Mouse (Mus musculus) lung, embryonic 16.5 days (tissue): ENCODE results near the gene Adamts13. TPM values are rescaled to one million over a fixed set of nuclear protein-coding genes. Genes with fewer than 3 reads are reported as not detected.
A peak's percentile ranks its signal among the peaks of the same experiment; 100 is the strongest.

ENCODE experiments used
- ATAC-seq: fragments of 200-750 bp; cut with Nextera tagmentation; 2 replicates; pipeline ENCODE4 v1.8.0; 2017; ENCODE audit warnings: low read depth, mild to moderate bottlenecking, moderate library complexity
- H3K27ac ChIP-seq: fragments of 300-500 bp; sonication (generic); 2 replicates; pipeline ENCODE4 v1.5.1; 2014; ENCODE audit warnings: mild to moderate bottlenecking, control low read depth, low read length
- H3K27me3 ChIP-seq: fragments of 300-500 bp; sonication (generic); 2 replicates; pipeline ENCODE4 v1.6.1; 2014; ENCODE audit warnings: low read depth, low read length, mixed read lengths; ENCODE audit not compliant: control insufficient read depth, insufficient read depth
- H3K36me3 ChIP-seq: fragments of 300-500 bp; sonication (generic); 2 replicates; pipeline ENCODE4 v1.6.1; 2014; ENCODE audit warnings: low read length; ENCODE audit not compliant: control insufficient read depth, insufficient read depth
- H3K4me1 ChIP-seq: fragments of 300-500 bp; sonication (generic); replicated peaks from 2 replicates; pipeline ENCODE4 v1.6.1; 2014; ENCODE audit warnings: low read length, mixed read lengths; ENCODE audit not compliant: control insufficient read depth, insufficient read depth
- H3K4me2 ChIP-seq: fragments of 300-500 bp; sonication (generic); 2 replicates; pipeline ENCODE4 v1.6.1; 2014; ENCODE audit warnings: low read depth, low read length, control low read depth
- H3K4me3 ChIP-seq: fragments of 300-500 bp; sonication (generic); 2 replicates; pipeline ENCODE4 v1.5.1; 2014; ENCODE audit warnings: mild to moderate bottlenecking, low read length, control low read depth
- H3K9ac ChIP-seq: fragments of 300-500 bp; sonication (generic); 2 replicates; pipeline ENCODE4 v1.6.1; 2014; ENCODE audit warnings: low read length, control low read depth
- H3K9me3 ChIP-seq: fragments of 300-500 bp; sonication (generic); 2 replicates; pipeline ENCODE4 v1.6.1; 2016; ENCODE audit warnings: low read length; ENCODE audit not compliant: control insufficient read depth
- WGBS: fragments of 180-500 bp; shearing (Covaris S2); extraction: QIAGEN DNeasy Blood & Tissue Kit; methylation state at CpG from one replicate; pipeline ENCODE4 v1.1.7; 2014; 5-methylcytosine and 5-hydroxymethylcytosine counted together
- polyA plus RNA-seq: library from polyadenylated mRNA; unstranded; fragments of >200 nt; fragmentation: Nextera tagmentation; extraction: Ambion mirVana; gene quantifications from 2 replicates; pipeline ENCODE4 v1.2.1, GENCODE M21; 2015

Gene Adamts13
- 0.08 and 0.20 TPM in 2 replicates for polyA plus RNA-seq

DNA sequence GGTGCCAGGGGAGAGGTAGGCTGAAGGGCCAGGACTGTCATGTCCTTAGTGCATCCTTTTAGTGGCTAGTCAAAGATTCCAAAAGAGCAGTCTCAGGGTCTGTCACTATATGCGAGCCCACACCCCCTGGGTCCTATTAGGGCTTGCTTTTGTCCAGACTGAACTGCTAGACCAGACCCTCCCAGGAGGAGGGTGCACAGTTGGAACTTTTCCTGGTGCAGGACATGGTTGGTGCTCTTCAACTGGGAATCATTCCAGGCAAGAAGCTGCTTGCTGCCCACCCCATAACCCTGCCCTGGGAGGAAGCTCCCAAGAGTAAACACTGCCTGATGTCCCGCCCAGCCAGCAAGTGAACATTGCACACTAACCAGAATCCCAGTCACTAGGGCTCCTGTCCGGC, at the start of gene Adamts13:
Adamts13 (plus strand) TSS at position 301 of the 400 bp plus-strand sequence.
- Histone ChIP-seq H3K36me3 (no peaks in the 10 kb centered on the region), H3K9ac (no peak within 1 kb of the TSS), H3K27ac (no peak within 1 kb of the TSS), H3K27me3 (no peaks in the 10 kb centered on the region), H3K4me3 (no peak within 1 kb of the TSS), H3K9me3 (no peaks in the 10 kb centered on the region), H3K4me2 (no peak within 1 kb of the TSS), H3K4me1 (0 out of 2 replicates have a peak, but pooled peaks cover 2% of the 10 kb centered on the region)
- WGBS: 46% methylated on average over 3 of the region's 3 CpGs
- no peak for ATAC-seq

DNA sequence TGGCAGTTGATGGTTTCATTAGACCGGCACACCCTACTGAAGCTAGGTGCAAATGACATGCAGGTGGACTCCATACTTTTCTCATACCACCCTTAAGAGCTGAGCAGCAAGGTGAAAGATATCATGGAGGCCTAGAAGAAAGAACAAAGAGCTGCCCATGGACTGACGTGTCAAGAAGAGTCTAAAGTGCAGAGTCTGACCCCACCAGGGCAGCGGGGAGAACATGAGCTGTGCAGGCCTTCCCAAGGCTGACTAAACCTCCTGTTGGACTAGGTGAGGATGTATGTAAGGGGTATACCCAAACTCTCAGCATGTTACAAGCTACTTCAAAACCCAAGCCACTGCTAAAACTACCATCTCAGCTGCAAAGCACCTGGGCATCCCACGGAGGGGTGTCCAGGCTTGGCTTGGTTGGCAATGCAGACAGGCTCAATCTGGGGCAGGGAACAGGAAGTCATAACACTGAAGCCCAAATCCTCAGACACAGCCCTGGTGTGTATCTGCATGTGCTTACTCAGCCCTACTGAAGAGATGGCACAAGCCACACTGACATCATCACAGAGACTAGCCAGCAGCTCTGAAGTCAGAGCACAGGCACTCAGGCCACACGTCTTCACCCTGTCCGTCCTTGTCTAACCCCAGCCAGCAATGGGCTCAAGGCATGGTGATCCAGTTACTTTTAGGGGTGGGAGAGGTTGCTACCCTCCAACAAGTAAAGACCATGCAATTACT, 45.3 kb upstream of the Adamts13 start:
- no peaks in the 10 kb centered on the region for H3K9me3 ChIP-seq
- H3K4me1 ChIP-seq: peaks cover 11% of the 10 kb centered on the region
- no peak overlapping the region for H3K9ac ChIP-seq
- no peak overlapping the region for H3K4me3 ChIP-seq
- H3K27me3 ChIP-seq: no peaks in the 10 kb centered on the region
- ATAC-seq: no peak
- 83% methylated on average over 6 of the region's 6 CpGs for WGBS
- H3K36me3 ChIP-seq: peaks cover 38% of the 10 kb centered on the region
- H3K4me2 ChIP-seq: no peak overlapping the region
- H3K27ac ChIP-seq: no peak overlapping the region

DNA sequence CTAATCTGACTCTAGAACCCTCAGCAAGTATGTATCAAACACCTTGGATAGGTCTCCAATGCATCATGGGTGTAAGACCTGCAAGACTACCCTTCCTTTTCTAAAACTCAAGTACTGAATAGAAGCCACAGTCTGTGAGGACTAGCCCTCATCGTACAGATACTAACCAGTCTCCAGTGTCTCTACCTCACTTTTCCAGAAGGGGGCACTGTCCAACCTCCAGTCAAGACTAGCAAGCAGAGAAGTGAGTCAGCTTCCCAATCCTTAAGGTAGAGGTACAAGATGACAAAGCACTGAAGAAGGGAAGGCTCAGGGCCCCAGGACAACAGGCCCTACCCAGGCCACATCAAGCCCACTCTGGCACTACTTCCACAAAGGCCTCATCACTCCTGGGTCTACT, 42.8 kb upstream of the Adamts13 start:
- WGBS: 20% methylated on average over 1 of the region's 1 CpGs
- H3K9ac ChIP-seq: no peak overlapping the region
- peaks cover 21% of the 10 kb centered on the region for H3K36me3 ChIP-seq
- H3K27ac ChIP-seq: no peak overlapping the region
- H3K4me2 ChIP-seq: no peak overlapping the region
- H3K4me3 ChIP-seq: no peak overlapping the region
- peaks cover 13% of the 10 kb centered on the region for H3K4me1 ChIP-seq
- H3K9me3 ChIP-seq: no peaks in the 10 kb centered on the region
- ATAC-seq: no peak
- H3K27me3 ChIP-seq: no peaks in the 10 kb centered on the region

DNA sequence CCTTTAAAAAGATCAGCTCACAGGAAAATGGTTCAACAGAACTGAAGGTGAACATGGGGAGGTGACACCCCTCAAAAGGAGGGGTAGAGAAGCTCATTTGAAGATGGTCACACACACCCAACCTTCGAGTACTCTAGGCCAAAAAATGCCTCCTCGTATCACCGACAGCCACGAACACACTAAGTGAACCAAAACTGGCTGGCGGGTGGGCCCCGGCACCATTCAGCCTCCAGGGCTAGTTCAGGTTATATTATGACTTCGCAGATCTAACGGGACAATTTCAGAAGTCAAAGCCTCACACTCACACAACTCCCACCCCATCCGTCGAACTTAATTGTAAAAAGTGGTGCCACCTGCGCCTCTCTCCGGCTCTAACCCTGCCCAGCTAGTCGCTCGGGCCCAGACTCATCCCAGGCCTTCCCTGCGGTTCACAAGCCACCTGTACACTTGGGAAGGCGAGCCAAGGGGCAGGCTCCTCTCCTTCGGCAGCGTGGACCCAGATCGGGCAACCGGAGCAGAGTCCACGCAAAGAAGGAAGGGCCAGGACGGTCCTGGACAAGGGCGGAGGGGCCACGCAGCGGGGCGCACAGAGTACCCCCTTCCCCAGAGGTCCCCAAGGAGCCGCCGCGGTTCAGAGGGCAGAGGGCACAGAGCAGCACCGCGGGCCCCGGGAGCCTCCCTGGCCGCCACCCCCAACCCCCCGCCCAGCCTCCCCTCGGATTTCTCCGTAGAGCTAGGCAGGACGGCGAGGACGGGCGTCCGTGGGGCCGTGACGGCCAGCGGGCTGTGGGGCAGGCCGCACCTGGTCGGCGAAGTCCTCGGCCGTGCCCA, 40.5 kb upstream of the Adamts13 start:
- Histone ChIP-seq H3K27me3 (no peaks in the 10 kb centered on the region), H3K4me1 (peaks cover 13% of the 10 kb centered on the region), H3K27ac (peak overlapping the region; percentile 90), H3K36me3 (peaks cover 5% of the 10 kb centered on the region; the same call in 1 of the 2 replicates), H3K4me2 (peak overlapping the region; percentile 87), H3K9ac (peak overlapping the region; percentile 99), H3K4me3 (peak overlapping the region; percentile 95), H3K9me3 (no peaks in the 10 kb centered on the region)
- no peak; the same call in 1 of the 2 replicates for ATAC-seq
- under 1% methylated on average over 33 of the region's 49 CpGs for whole genome bisulfite sequencing

DNA sequence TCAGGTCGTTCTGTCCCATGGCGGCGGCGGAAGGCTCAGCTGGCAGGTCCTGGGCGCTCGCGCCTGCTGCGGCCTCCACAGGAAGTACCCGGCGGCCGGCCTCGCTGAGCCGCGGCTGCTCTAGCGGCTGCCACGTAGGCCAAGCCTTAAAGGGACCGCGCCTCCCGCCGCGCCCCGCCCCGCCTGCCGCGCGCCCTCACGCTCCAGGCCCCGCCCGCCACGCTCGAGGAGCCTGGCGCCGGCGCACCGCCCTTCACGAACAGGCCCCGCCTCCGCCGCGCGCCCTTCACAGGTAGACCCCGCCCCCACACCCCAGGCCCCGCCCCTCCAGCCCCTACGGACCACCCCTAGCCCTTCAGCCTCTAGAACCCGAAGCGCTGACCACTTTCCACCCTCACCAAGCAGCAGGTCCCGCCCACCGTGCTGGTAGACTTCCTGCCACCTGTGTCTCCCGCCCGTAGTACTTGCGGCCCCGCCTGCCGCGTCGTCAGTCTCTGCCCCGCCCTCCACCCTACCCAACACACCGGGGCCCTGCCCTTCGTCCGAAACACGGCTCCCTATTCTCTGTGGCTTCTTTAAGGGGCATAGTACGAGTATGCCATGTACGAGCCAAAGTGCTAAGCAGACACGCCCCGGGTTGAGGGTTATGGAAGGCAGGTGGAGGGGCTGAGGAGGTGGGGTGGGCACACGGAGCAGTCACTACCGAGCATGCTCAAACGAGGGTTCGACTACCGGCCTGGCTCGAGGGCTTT, 39.7 kb upstream of the Adamts13 start, which contains the start of the genes Surf4 and Stkld1:
Surf4 (minus strand) TSS at position 625 of the 752 bp plus-strand sequence.
Stkld1 (plus strand) TSS at position 744 of the 752 bp plus-strand sequence.
- peak within 1 kb of the TSS; percentile 90 for H3K27ac ChIP-seq
- no peaks in the 10 kb centered on the region; the same call in 1 of the 2 replicates for H3K36me3 ChIP-seq
- H3K9ac ChIP-seq: peak within 1 kb of the TSS; percentile 99
- peak within 1 kb of the TSS; percentile 87 for H3K4me2 ChIP-seq
- no peaks in the 10 kb centered on the region for H3K9me3 ChIP-seq
- no peaks in the 10 kb centered on the region for H3K27me3 ChIP-seq
- peak within 1 kb of the TSS; percentile 95 for H3K4me3 ChIP-seq
- peaks cover 13% of the 10 kb centered on the region for H3K4me1 ChIP-seq
- WGBS: under 1% methylated on average over 65 of the region's 70 CpGs
- peak; percentile 97 for ATAC-seq

DNA sequence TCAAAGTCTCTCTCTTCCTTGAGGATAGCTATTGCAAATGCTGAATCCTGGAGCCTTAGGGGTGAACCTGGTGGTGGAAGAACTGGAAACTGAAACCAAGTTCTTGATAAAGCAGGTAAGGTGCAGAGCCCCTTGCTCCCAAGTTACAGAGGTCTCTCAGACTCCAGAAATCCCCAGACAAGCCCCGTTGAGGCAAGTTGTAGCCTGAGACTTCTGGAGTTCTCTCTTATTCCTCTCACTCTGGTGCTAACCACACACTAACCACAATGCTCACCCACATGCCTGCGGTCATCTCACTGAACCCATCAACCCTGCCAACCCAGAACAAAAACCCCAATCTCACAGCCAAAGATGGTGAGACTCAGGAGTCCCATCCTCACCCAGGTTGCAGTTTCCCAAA, 37.9 kb upstream of the Adamts13 start:
- Histone ChIP-seq H3K4me2 (no peak overlapping the region), H3K27me3 (no peaks in the 10 kb centered on the region), H3K27ac (no peak overlapping the region), H3K36me3 (no peaks in the 10 kb centered on the region), H3K4me1 (peaks cover 13% of the 10 kb centered on the region), H3K9ac (no peak overlapping the region), H3K4me3 (no peak overlapping the region), H3K9me3 (no peaks in the 10 kb centered on the region)
- WGBS: 85% methylated on average over 2 of the region's 2 CpGs
- ATAC-seq: no peak

DNA sequence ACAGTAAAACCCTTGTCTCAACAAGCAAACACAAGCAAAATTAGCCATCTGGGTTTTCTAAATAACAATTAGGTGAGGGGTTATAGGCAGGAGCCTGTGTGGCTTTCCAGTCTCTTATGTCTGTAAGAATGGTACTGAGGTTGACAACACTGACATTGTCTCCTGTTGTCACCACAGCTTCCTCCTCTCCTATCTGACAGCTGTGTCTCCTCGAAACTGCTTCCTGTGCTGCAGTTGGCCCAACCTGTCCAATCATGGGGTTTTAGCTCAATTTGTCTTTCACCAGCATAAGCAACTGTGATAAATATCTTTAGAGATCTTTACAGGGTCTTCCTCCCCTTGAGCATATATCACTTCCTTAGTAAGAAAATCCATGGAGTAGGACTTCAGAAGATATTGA, 36.8 kb upstream of the Adamts13 start:
- H3K27ac ChIP-seq: no peak overlapping the region
- no peaks in the 10 kb centered on the region for H3K27me3 ChIP-seq
- ATAC-seq: no peak
- 61% methylated on average over 1 of the region's 1 CpGs for WGBS
- H3K4me1 ChIP-seq: peaks cover 9% of the 10 kb centered on the region
- H3K4me2 ChIP-seq: no peak overlapping the region
- no peaks in the 10 kb centered on the region for H3K9me3 ChIP-seq
- H3K4me3 ChIP-seq: no peak overlapping the region
- no peaks in the 10 kb centered on the region for H3K36me3 ChIP-seq
- no peak overlapping the region for H3K9ac ChIP-seq

DNA sequence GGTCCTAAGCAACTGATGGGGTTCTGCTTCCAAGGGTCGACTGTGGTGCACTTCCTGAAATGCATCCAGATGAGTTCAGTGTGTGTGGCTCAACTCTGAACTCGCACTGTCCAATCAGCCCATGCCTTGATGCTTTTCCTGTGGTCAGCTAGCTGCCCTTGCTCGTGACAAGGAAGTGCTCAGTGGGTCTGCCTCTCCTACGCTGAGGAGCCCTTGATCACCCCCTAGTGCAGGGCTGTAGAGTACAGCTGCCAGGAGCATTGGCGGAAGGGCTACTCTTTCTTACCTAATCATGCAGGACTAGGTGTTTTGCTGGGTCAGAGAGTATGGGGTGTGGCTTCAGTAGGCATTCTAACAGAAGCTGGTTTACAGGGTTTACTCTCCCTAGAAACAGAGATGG, 31.7 kb upstream of the Adamts13 start:
- no peak for ATAC-seq
- Histone ChIP-seq H3K4me3 (no peak overlapping the region), H3K27ac (no peak overlapping the region), H3K4me1 (no peaks in the 10 kb centered on the region), H3K9ac (no peak overlapping the region), H3K27me3 (no peaks in the 10 kb centered on the region), H3K36me3 (no peaks in the 10 kb centered on the region), H3K4me2 (no peak overlapping the region), H3K9me3 (no peaks in the 10 kb centered on the region)
- WGBS: 19% methylated on average over 5 of the region's 5 CpGs
